Mouse (Mus musculus) brown adipose tissue, adult 24 weeks (tissue): Measurements from ENCODE around the gene Clasrp. TPM values are rescaled to one million over a fixed set of nuclear protein-coding genes. Genes with fewer than 3 reads are reported as not detected.

Experiments
- H3K27ac ChIP-seq: fragments of 200-500 bp; replicated peaks from 2 replicates; pipeline ENCODE4 v1.5.1; 2012; ENCODE audit warnings: low read depth, mild to moderate bottlenecking, low read length
- H3K4me1 ChIP-seq: fragments of 200-500 bp; 2 replicates; pipeline ENCODE4 v1.6.1; 2012; ENCODE audit warnings: low read length, mixed read lengths; ENCODE audit not compliant: control insufficient read depth, insufficient read depth, insufficient read length
- H3K4me3 ChIP-seq: fragments of 200-500 bp; 2 replicates; pipeline ENCODE4 v1.5.1; 2012; ENCODE audit warnings: low read depth, mild to moderate bottlenecking, low read length, moderate library complexity; ENCODE audit not compliant: insufficient read depth
- polyA plus RNA-seq: library from polyadenylated mRNA; stranded (reverse); fragments of >200 nt; gene quantifications from 2 replicates; pipeline ENCODE4 v1.2.4, GENCODE M21; 2012; ENCODE audit not compliant: missing spikeins, insufficient read depth, insufficient read length

Clasrp gene
- polyA plus RNA-seq, 1 experiment: 9.6 TPM

DNA sequence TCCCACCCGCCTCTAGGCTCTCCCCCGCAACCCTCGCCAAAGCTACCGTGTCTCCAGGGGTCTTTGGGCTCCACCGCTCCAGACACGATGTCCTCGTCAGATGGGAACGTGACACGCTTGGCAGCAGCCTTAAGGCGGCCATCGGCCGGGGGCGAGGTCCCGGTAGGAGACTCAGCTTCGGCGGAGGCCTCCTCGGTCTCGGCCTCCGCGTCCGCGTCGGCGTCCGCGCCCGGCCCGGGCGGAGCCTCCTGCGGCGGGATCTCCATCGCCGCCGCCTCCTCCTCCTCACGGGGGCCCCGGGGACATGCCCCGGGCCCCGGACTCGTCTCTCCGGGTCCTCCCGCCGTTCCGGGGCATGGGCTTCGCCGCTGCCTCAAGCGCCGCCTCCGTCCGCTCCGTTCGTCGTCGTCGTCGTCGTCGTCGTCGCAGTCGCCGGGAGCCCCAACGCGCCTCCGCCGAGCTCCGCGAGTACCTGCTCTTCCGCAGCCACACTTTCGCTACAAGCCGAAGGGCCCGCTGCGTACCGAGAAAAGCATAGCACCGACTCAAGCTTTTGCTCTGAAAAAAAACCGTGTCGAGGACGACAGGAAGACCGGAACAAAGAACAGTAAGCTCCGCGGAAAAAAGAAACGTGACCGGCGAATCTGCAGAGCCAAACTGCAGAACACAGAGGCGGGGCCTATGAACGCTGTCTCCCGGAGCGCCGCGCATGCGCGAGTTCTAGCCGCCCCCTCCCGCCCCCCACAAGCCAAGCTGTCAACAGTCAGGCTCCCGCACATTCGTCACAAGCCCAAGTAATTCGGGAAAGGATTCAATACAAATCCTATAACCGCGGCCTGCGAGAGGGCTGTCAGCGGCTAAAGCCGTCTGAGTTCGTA is 42.3 kb downstream of the Clasrp start:
- peak overlapping the region; percentile 100 for H3K27ac ChIP-seq
- H3K4me3 ChIP-seq: peak overlapping the region; percentile 94
- peaks cover 28% of the 10 kb centered on the region for H3K4me1 ChIP-seq

DNA sequence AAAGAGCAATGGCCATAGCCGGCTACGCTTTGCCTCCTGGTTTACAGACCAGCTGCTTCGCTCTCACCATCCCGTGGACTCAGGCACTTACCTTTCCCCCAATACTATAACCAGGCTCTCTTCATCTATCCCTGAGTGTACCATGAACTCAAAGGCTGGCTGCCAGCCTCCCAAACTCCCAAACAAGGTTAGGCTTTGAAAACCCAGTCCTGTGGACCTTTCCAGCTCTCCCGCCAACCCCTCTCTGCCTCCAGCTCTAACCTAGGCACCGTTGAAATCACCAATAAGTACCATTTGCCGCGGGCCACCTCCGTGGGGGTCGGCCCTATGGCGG is 42.9 kb downstream of the Clasrp start:
- Histone ChIP-seq H3K27ac (peak overlapping the region; percentile 100), H3K4me3 (peak overlapping the region; percentile 94), H3K4me1 (peaks cover 34% of the 10 kb centered on the region)

DNA sequence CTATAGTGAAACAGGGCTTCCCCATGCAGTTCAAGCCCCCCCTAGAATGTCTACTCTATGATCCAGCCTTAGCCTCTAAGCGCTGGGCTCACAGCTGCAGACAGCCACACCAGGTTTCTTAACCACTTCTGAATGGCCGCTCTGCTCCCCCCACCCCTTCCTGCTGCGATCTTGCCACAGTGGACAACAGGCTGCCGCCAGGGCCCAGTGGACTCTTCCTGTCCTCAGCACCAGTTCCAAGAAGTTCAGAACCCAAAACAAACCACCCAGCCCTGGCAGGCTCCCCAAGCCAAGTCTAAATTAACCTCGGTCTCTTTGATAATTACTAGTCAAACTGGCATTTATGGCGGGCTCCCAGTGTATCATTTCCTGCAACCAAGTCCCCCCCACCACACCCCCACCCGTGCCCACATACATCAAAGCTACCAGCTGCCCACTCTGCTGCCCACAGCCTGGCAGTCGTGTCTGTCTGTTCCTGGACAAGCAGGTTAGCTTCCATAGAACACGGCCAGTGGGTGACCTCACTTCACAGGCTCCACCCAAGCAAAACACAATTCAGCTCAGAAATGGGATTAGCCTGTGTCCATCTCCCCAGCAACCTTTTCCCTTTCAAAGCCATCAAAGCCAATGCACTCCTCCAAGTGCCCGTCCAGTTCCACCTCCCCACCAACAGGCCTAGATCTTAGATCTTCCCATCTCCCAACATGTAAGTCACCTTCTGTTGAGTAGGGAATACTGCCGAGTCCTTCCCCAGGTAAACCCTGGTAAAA is 43.6 kb downstream of the Clasrp start:
- H3K4me1 ChIP-seq: peaks cover 36% of the 10 kb centered on the region
- H3K27ac ChIP-seq: peak overlapping the region; percentile 100; the same call in 1 of the 2 replicates
- peak overlapping the region; percentile 94 for H3K4me3 ChIP-seq

DNA sequence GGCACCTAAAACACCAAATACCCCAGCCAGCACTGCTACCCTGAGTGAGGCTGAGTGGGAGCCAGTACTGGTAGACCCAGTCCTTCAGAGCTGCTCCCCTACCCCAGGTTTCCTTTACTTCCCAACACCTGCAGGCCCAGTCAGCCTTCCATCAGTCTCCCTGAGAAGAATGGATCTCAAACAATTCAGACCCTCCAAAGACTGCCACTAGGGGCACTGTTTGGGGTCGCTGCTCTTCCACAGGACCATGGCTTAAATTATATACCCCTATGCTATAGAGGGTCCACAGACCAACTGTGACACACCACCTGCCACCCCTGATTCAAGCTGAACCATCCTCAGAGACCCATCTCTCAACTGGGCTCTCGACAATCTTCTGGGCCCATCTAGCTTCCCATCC is 45.3 kb downstream of the Clasrp start:
- H3K27ac ChIP-seq: no peak overlapping the region
- H3K4me3 ChIP-seq: 0 out of 2 replicates have a peak overlapping the region, but pooled peaks have one; percentile 8
- H3K4me1 ChIP-seq: peaks cover 46% of the 10 kb centered on the region

DNA sequence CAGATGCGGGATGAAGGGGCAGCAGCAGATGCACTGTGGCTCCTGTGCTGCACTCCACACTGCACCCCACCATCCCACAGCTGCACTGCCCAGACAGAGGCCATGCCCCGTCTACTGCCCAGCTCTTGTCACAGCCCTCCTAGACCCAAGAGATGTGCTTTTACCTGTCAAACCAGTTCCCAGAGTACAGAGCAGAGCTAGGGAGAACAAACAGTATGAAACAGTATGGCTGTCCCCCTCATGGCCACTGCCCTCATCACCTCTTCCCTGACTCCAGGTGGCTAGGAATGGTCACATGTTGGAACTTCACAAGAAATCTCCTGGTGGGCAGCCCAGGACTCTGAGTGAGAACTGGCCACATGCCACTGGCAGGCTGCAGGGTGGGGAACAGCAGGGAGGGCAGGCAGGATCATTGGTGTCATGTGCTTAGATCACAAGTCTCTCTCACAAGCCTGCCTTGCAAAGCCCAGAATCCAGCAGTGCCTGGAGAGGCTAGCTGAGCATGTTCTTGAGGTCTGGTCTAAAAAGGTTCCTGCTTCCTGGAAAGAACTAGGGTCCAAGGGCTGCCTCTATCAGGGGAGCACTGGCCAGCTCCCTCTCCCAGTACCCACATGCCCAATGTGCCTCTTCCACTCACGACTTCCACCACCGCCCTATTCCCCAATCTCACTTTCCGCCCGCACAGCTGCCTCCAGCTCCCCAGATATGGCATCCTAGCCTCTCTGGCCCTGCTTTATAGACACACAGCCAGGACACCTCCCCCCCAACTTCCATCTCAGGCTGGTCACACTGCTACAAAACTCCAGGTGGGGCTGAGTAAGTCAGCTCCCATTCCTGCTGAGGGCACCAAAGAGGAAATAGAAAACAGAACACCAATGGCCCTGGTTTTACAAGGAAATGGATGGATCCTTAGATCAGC is 46.0 kb downstream of the Clasrp start:
- Histone ChIP-seq H3K4me1 (peaks cover 52% of the 10 kb centered on the region), H3K4me3 (no peak overlapping the region), H3K27ac (no peak overlapping the region)

DNA sequence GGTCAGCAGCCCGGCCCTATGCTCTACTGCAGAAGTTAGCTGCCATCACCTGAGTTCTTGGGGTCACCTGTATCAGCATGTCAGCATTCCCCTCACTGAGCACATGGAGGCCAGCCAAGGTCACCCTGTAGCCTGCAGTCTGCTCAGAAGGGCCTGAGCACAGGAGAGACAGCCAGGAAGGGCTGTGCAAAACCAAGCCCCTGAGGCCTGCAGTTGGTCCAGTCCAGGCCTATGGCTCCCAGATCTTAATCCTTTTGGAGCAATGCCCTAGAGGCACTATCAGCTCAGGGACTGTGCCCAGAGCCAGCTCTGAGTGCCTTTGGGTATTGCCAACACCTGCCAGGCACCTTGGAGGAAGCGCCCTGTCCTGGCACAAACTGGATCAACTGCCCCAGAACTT is 47.2 kb downstream of the Clasrp start:
- peaks cover 58% of the 10 kb centered on the region for H3K4me1 ChIP-seq
- no peak overlapping the region for H3K4me3 ChIP-seq
- H3K27ac ChIP-seq: no peak overlapping the region

DNA sequence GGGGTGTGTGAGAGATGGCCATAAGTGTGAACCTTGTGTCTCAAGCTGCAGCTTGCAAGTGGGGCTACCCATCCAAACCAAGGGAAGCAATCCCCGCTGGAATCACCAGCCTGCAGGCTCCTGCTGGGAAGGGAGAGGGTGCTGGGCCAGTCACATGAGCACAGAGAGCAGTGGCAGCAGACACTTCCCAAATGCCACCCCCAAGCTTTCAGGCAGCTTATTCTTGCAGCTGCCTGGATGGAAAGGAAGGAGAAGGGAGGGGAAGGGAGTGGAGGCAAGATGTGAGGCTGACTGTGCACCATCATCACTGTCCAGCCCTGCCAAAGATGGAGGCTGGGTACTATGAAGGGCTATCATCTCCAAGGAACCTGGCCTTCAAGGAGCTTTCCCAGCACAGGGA is 50.1 kb downstream of the Clasrp start:
- Histone ChIP-seq H3K27ac (no peak overlapping the region), H3K4me3 (no peak overlapping the region), H3K4me1 (peaks cover 48% of the 10 kb centered on the region)

DNA sequence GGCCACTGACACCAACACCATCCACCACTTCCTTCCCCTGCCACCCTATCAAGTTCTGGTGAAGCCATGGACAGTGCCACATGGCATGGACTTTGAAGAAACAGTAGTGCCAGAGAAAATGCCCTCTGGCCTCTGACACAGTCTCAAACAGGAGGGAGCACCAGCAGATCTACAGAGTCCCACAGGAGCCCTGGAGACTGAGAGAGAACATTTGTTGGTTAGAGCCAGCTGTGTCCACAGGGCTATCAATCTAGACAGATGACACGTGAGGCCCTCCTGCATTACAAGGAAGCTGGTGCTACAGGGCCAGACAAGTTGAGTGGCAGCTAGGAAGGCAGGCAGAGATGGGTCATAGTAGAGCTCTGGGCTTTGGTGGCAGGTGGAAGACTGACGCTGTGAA is 51.8 kb downstream of the Clasrp start:
- H3K4me1 ChIP-seq: peaks cover 40% of the 10 kb centered on the region
- no peak overlapping the region for H3K27ac ChIP-seq
- no peak overlapping the region for H3K4me3 ChIP-seq

DNA sequence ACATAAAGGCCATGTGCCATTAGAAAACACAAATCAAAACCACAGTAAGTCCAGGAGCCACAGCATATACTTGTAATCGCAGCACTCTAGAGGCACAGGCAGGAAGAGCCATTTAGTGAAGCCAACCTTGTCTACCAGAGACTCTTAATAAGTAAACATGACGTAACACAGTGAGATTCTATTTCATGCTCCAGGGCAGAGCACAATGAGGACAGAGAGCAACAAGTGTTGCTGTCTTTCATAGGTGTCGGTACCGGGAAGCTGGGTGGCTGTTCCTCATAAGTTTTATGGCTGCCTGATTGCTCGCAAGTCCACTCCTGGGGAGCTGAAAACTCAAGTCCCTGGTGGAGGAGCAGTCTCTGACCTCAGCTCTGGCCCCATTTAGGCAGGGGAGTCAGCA is 52.7 kb downstream of the Clasrp start:
- Histone ChIP-seq H3K4me1 (peaks cover 40% of the 10 kb centered on the region), H3K27ac (no peak overlapping the region), H3K4me3 (no peak overlapping the region)

DNA sequence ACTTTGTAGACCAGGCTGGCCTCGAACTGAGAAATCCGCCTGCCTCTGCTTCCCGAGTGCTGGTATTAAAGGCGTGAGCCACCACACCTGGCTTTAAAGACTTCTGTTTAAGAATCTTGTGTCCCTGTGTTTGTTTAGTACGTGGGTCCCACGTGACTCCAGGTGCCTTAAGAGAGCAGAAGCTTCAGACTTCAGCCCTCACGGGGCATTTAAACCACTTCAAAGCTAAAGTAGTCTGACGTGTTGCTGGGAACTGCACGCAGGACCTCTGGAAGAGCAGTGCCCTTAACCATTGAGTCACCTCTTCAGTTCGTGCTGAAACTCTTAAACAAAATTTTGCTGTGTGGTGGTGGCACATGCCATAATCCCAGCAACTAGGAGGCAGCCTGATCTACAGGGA is 54.9 kb downstream of the Clasrp start:
- Histone ChIP-seq H3K4me3 (no peak overlapping the region), H3K4me1 (peaks cover 32% of the 10 kb centered on the region)

DNA sequence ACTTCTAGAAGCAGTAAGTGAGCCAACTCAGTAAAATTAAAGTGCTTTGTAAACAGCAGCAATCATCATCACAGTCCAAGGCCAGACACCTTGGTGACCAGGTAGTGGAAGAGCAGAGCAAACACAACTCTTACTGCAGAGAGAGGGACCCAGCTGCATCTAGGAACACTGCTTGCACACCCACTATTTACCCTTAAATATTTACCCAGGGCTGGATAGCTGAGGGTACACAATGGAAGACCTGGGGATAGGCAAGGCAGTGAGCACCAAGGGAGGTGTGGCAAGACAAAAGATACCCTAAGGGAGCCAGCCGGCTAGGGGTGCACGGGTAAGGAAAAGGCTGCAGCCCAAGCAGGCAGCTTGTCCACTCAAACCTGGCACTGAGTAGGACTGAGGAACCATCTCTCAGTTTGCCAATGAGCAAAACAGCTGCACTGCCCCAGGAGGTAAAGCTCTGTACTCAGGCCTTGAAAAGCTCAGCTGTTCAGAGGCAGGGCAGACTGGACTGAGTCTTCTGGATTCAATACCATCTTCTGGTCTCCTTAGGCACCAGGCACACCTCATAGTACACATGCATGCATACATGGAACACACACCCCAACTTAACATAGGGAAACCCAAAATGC is 56.8 kb downstream of the Clasrp start:
- H3K4me3 ChIP-seq: no peak overlapping the region
- peaks cover 22% of the 10 kb centered on the region for H3K4me1 ChIP-seq
- H3K27ac ChIP-seq: no peak overlapping the region

More for the DNA sequence above, 54.9 kb downstream of the Clasrp start:
- H3K27ac ChIP-seq: no peak overlapping the region

DNA sequence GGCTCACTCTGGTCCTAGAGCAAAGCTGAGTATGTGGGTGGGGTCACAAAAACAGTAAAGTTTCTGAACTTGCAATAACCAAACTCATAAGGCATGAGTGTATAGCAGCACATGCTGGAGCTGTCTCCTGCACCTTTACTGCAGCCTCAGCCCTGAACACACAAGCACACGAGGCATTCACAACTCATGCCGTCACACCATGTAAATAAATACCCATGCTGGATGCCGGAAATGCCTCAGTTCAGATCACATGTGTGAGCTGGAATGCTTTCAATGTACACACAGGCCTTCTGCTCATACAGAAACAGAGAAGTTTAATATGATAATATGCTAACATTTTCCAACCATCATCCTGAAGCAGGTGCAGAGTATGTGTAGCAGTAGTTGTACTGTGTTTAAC is 58.3 kb downstream of the Clasrp start:
- Histone ChIP-seq H3K27ac (no peak overlapping the region), H3K4me1 (peaks cover 31% of the 10 kb centered on the region), H3K4me3 (no peak overlapping the region)

DNA sequence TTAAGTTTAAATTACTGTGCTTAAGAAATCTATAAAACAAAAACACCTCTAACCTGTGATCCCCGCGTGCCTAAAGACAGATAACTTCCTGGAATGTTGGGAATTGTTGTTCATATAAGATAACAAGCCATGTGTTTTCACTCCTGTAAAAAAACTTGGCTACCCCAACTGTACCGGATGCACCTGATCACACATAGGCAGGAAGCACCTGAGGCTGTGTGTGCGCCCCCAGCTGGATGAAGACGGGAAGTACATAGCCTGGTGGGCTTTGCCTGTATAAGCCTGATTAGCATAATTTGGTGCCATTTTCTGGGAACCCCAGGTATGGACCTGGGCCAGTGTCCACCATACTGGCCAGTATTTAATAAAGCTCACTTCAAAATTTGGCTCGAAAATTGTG is 60.7 kb downstream of the Clasrp start:
- Histone ChIP-seq H3K4me3 (no peak overlapping the region), H3K27ac (no peak overlapping the region), H3K4me1 (peaks cover 33% of the 10 kb centered on the region)

DNA sequence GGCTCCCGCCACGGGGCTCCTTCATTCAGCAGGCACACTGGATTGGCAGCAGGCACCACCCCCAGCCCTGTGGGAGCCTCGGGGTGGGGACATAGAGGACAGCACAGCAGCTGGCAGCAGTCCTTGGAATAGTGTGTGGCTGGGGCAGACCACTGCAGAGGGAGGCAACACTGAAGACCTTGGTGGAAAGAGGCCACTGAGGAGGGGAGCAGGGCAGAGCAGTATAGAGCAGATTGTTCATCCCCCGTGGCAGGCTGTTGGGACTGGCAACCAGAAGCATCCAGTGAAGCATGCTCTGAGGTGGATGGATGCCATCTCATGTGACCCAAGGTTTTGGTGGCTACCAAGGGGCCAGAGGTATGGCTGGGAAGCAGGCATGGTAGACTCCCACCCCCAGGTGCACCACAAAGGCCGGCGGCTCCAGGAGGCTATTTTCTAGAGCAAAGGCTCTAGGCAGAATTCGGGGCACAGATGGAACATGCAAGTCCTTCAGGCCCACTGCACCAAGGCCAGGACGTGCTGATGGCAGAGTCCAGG is 62.1 kb downstream of the Clasrp start:
- Histone ChIP-seq H3K4me3 (no peak overlapping the region), H3K4me1 (peaks cover 28% of the 10 kb centered on the region), H3K27ac (no peak overlapping the region)
